Mouse (Mus musculus) CD4-positive, CD25-positive, alpha-beta regulatory T cell (primary cell): Measurements from ENCODE around the gene Map3k5. TPM values are rescaled to one million over a fixed set of nuclear protein-coding genes. Genes with fewer than 3 reads are reported as not detected.

Experiments used
- polyA plus RNA-seq: library from polyadenylated mRNA; unstranded; fragments of 100-300 nt; shearing (Covaris generic); gene quantifications from one replicate; pipeline ENCODE4 v1.2.1, GENCODE M21; 2017

Map3k5 gene
- 38.1 TPM for polyA plus RNA-seq

DNA sequence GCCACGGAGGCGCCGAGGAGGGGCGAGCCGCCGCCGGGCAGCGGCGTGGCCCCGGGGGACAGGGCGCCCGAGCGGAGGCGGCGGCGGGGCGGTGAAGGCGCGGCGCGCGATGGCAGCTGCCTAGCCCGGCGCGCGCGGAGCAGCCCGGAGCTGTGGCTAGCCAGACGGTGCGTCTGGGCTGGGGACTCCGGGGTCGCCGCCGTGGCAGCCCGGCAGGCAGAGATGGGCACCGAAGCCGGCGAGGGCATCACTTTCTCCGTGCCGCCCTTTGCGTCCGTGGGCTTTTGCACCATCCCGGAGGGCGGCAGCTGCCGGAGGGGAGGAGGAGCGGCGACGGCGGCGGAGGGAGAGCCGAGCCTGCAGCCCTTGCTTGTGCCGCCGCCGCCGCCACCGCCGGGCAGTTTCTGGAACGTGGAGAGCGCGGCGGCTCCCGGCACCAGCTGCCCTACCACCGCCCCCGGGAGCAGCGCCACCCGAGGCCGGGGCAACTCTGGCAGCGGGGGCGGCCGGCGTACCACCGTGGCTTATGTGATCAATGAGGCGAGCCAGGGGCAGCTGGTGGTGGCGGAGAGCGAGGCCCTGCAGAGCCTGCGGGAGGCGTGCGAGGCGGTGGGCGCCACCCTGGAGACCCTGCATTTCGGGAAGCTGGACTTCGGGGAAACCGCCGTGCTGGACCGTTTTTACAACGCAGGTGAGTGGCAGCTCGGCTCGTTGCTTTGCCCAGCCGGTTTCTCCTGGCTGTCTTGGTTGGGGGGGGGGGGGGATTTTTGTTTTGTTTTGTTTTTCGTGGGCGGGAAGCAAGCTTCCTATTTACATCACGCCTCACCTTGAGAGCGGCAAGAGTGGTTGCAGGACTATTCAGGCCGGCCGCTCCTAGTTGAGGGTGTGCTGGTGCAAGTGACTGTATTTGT is at the start of gene Map3k5:
Gene Map3k5 (plus strand): TSS at position 89 of the 911 bp plus-strand sequence.

DNA sequence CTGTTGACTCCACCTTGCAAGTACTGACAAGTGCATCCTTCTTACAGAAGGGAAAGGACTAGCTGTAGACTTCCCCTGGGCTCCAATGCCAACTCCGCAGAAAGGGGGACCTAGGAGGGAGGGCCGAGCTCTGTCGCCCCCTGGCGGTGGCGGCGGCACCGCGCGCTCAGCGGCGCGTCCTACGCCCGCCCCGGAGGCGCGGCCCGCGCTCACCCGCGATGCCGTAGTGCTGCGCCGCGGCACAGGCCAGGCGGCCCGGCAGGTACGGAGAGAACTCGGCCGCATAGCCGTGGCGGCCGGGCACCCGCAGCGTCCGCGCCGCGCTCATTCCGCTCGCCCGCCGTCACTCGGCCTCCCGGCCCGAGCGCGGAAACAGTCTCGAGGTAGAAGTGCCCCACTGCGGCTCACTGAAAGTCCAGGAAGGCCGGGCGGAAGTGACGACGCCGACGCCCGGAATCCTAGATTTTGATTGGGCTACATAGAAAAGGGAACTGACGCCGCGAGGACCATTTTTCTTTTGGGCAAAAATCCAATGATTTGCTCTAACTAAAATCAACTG is 26.9 kb upstream of the Map3k5 start, which contains the start of gene Pex7:
Gene Pex7 (minus strand): TSS at position 444 of the 559 bp plus-strand sequence.

DNA sequence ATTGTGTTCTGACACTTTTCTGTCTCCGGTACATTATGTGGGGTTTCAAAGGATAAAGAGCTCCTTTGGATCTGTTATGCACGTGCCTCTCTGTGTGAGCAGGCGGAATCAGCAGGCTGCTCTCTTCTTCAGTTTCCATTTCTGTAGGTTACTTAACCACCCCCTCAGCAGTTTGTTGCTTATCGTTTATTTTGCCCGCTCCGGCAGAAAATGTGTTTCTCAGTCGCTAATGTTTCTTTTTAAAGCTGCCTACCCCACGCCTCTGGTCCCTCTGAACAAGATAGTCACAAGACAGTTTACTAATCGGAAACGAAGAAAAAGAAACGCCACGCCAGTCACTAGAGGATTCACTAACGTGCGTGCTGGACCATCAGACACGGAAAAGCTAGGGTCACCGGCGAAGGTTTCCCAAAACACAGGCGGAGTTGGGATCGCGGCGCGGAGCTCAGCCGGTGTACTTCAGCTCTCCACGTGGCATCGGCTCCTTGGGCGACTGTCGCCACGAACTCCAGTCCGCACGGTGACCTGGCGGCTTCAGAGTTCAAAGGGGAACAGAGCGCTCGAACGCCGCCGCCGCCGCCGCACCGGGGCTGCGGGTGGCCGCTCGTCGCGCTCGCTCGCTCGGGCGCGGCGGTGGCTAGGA is 214.0 kb downstream of the Map3k5 start, which contains the start of gene Map7:
Gene Map7 (plus strand): TSS at position 342 of the 643 bp plus-strand sequence.

Other genes starting within 250 kb of the Map3k5 start
- not detected for gene Il20ra, start 221.9 kb upstream of the Map3k5 start, polyA plus RNA-seq
- gene Slc35d3, start 83.0 kb upstream of the Map3k5 start, polyA plus RNA-seq: 0.13 TPM
- gene Pex7, start 26.8 kb upstream of the Map3k5 start, polyA plus RNA-seq: 24.6 TPM
- gene Map7, start 214.0 kb downstream of the Map3k5 start, polyA plus RNA-seq: 21.4 TPM